Mouse (Mus musculus) liver, embryonic 11.5 days (tissue): ENCODE measurements around the gene Pmel. TPM values are rescaled to one million over a fixed set of nuclear protein-coding genes. Genes with fewer than 3 reads are reported as not detected.

Source experiments
- ATAC-seq: fragments of 200-750 bp; cut with Nextera tagmentation; replicated peaks from 2 replicates; pipeline ENCODE4 v1.8.0; 2017; ENCODE audit warnings: moderate number of reproducible peaks, mild to moderate bottlenecking, moderate TSS enrichment, moderate library complexity; ENCODE audit not compliant: low FRiP score
- DNase-seq: peaks from one replicate; pipeline ENCODE4 v3.0.0-alpha.2; 2017; ENCODE audit warnings: low spot score
- H3K27ac ChIP-seq: fragments of 300-500 bp; sonication (generic); 2 replicates; pipeline ENCODE4 v1.5.1; 2014; ENCODE audit warnings: mild to moderate bottlenecking, low read depth, low read length, control low read depth
- H3K27me3 ChIP-seq: fragments of 300-500 bp; sonication (generic); replicated peaks from 2 replicates; pipeline ENCODE4 v1.6.1; 2014; ENCODE audit warnings: low read length, mixed read lengths; ENCODE audit not compliant: control insufficient read depth, insufficient read depth
- H3K36me3 ChIP-seq: fragments of 300-500 bp; sonication (generic); 2 replicates; pipeline ENCODE4 v1.6.1; 2014; ENCODE audit warnings: mild to moderate bottlenecking, low read length, moderate library complexity, mixed read lengths; ENCODE audit not compliant: control insufficient read depth, insufficient read depth
- H3K4me1 ChIP-seq: fragments of 300-500 bp; sonication (generic); replicated peaks from 2 replicates; pipeline ENCODE4 v1.6.1; 2014; ENCODE audit warnings: low read length, mixed read lengths; ENCODE audit not compliant: control insufficient read depth, insufficient read depth
- H3K4me2 ChIP-seq: fragments of 300-500 bp; sonication (generic); 2 replicates; pipeline ENCODE4 v1.6.1; 2014; ENCODE audit warnings: mild to moderate bottlenecking, control low read depth, moderate library complexity
- H3K4me3 ChIP-seq: fragments of 300-500 bp; sonication (generic); 2 replicates; pipeline ENCODE4 v1.5.1; 2014; ENCODE audit warnings: low read depth, low read length, control low read depth
- H3K9ac ChIP-seq: fragments of 300-500 bp; sonication (generic); 2 replicates; pipeline ENCODE4 v1.6.1; 2014; ENCODE audit warnings: low read depth, low read length, control low read depth
- H3K9me3 ChIP-seq: fragments of 300-500 bp; sonication (generic); 2 replicates; pipeline ENCODE4 v1.6.1; 2016; ENCODE audit warnings: low read length, inconsistent platforms, mixed read lengths; ENCODE audit not compliant: control insufficient read depth
- WGBS: fragments of 180-500 bp; shearing (Covaris S2); extraction: QIAGEN DNeasy Blood & Tissue Kit; methylation state at CpG from one replicate; pipeline ENCODE4 v1.1.7; 2014; 5-methylcytosine and 5-hydroxymethylcytosine counted together
- polyA plus RNA-seq: library from polyadenylated mRNA; unstranded; fragments of >200 nt; fragmentation: Nextera tagmentation; extraction: Ambion mirVana; gene quantifications from 2 replicates; pipeline ENCODE4 v1.2.1, GENCODE M21; 2014

Gene Pmel
- polyA plus RNA-seq, 1 experiment from 2014 or later, result 0.85 TPM

GRCm38 (mm10) chr10:128743235-128743634 is 39.2 kb downstream of the Pmel start:
- peaks cover 22% of the 10 kb centered on the region for H3K27me3 ChIP-seq
- no peak overlapping the region for H3K27ac ChIP-seq

GRCm38 (mm10) chr10:128743791-128744191 is 39.8 kb downstream of the Pmel start:
- Histone ChIP-seq H3K4me2 (peak overlapping the region; percentile 85), H3K4me3 (peak overlapping the region; percentile 66), H3K27me3 (peaks cover 22% of the 10 kb centered on the region), H3K4me1 (peaks cover 18% of the 10 kb centered on the region), H3K9me3 (no peaks in the 10 kb centered on the region), H3K9ac (peak overlapping the region; percentile 62), H3K27ac (no peak overlapping the region), H3K36me3 (no peaks in the 10 kb centered on the region)
- 1% methylated on average over 37 of the region's 37 CpGs for WGBS
- peak; percentile 64 for DNase-seq
- no peak; the same call in 1 of the 2 replicates for ATAC-seq

More at GRCm38 (mm10) chr10:128743235-128743634, 39.2 kb downstream of the Pmel start:
- H3K9me3 ChIP-seq, result no peaks in the 10 kb centered on the region
- H3K36me3 ChIP-seq, result no peaks in the 10 kb centered on the region
- peak overlapping the region; percentile 66 for H3K4me3 ChIP-seq
- H3K4me2 ChIP-seq, result peak overlapping the region; percentile 85
- DNase-seq, result no peak
- ATAC-seq, result no peak
- WGBS, result 3% methylated on average over 7 of the region's 7 CpGs
- peaks cover 18% of the 10 kb centered on the region for H3K4me1 ChIP-seq
- H3K9ac ChIP-seq, result peak overlapping the region; percentile 62

GRCm38 (mm10) chr10:128744211-128744610 is 40.2 kb downstream of the Pmel start:
- H3K27ac ChIP-seq, result no peak overlapping the region
- H3K27me3 ChIP-seq, result peaks cover 22% of the 10 kb centered on the region

GRCm38 (mm10) chr10:128744680-128745601 is 40.9 kb downstream of the Pmel start, which contains the start of gene Dgka:
Dgka (minus strand) TSS chr10:128744855.
- H3K27ac ChIP-seq, result no peak within 1 kb of the TSS

More at GRCm38 (mm10) chr10:128744211-128744610, 40.2 kb downstream of the Pmel start:
- WGBS, result 24% methylated on average over 8 of the region's 8 CpGs
- H3K4me3 ChIP-seq, result peak overlapping the region; percentile 66
- DNase-seq, result no peak
- H3K4me2 ChIP-seq, result peak overlapping the region; percentile 85
- H3K4me1 ChIP-seq, result peaks cover 21% of the 10 kb centered on the region
- H3K9me3 ChIP-seq, result no peaks in the 10 kb centered on the region
- no peak for ATAC-seq
- H3K9ac ChIP-seq, result peak overlapping the region; percentile 62
- no peaks in the 10 kb centered on the region for H3K36me3 ChIP-seq

GRCm38 (mm10) chr10:128745946-128746613 is 42.1 kb downstream of the Pmel start:
- 87% methylated on average over 10 of the region's 10 CpGs for WGBS
- H3K4me2 ChIP-seq, result no peak overlapping the region

More at GRCm38 (mm10) chr10:128744680-128745601, 40.9 kb downstream of the Pmel start, which contains the start of gene Dgka:
- no peaks in the 10 kb centered on the region for H3K36me3 ChIP-seq
- DNase-seq, result no peak
- H3K4me2 ChIP-seq, result peak within 1 kb of the TSS; percentile 85
- H3K9ac ChIP-seq, result peak within 1 kb of the TSS; percentile 62
- no peaks in the 10 kb centered on the region for H3K9me3 ChIP-seq
- H3K4me3 ChIP-seq, result peak within 1 kb of the TSS; percentile 66
- WGBS, result 23% methylated on average over 18 of the region's 18 CpGs
- peaks cover 28% of the 10 kb centered on the region for H3K4me1 ChIP-seq
- peaks cover 22% of the 10 kb centered on the region for H3K27me3 ChIP-seq
- no peak for ATAC-seq

GRCm38 (mm10) chr10:128746972-128747645 is 43.1 kb downstream of the Pmel start:
- H3K27ac ChIP-seq, result peak overlapping the region; percentile 94
- H3K4me2 ChIP-seq, result peak overlapping the region; percentile 84
- H3K36me3 ChIP-seq, result no peaks in the 10 kb centered on the region; the same call in 1 of the 2 replicates
- no peaks in the 10 kb centered on the region for H3K9me3 ChIP-seq
- DNase-seq (no peak), ATAC-seq (0 out of 2 replicates have a peak, but pooled peaks have one; percentile 1)
- H3K9ac ChIP-seq, result peak overlapping the region; percentile 80
- WGBS, result 41% methylated on average over 9 of the region's 9 CpGs
- peak overlapping the region; percentile 89 for H3K4me3 ChIP-seq
- peaks cover 21% of the 10 kb centered on the region for H3K27me3 ChIP-seq
- peaks cover 26% of the 10 kb centered on the region for H3K4me1 ChIP-seq

More at GRCm38 (mm10) chr10:128745946-128746613, 42.1 kb downstream of the Pmel start:
- no peaks in the 10 kb centered on the region; the same call in 1 of the 2 replicates for H3K36me3 ChIP-seq
- H3K9me3 ChIP-seq, result no peaks in the 10 kb centered on the region
- ATAC-seq (no peak), DNase-seq (no peak)
- no peak overlapping the region for H3K27ac ChIP-seq
- no peak overlapping the region for H3K9ac ChIP-seq
- H3K4me1 ChIP-seq, result peaks cover 26% of the 10 kb centered on the region
- H3K4me3 ChIP-seq, result no peak overlapping the region
- peaks cover 22% of the 10 kb centered on the region for H3K27me3 ChIP-seq

GRCm38 (mm10) chr10:128747646-128748251 is 43.8 kb downstream of the Pmel start, which contains the start of gene Pym1:
Pym1 (plus strand) TSS chr10:128747889.
- peak within 1 kb of the TSS; percentile 94 for H3K27ac ChIP-seq
- H3K36me3 ChIP-seq, result no peaks in the 10 kb centered on the region; the same call in 1 of the 2 replicates
- peaks cover 26% of the 10 kb centered on the region for H3K4me1 ChIP-seq
- WGBS, result under 1% methylated on average over 36 of the region's 36 CpGs
- H3K27me3 ChIP-seq, result peaks cover 17% of the 10 kb centered on the region
- H3K4me2 ChIP-seq, result peak within 1 kb of the TSS; percentile 84
- peak within 1 kb of the TSS; percentile 80 for H3K9ac ChIP-seq
- DNase-seq (peak; percentile 86), ATAC-seq (peak; percentile 84)
- H3K9me3 ChIP-seq, result no peaks in the 10 kb centered on the region
- peak within 1 kb of the TSS; percentile 89 for H3K4me3 ChIP-seq
